ENCODE assay signal across 9 mouse cellular contexts in genomic region chr5:128499033-128499432, GRCm38 (mm10).
A peak's percentile ranks its signal among the peaks of the same experiment; 100 is the strongest.
DNase-seq lines count a peak whose midpoint lies in the region; ATAC-seq and TF ChIP-seq lines count a peak whose summit lies in the region.
"Had no signal": no experiment of that assay in that cellular context is flagged by ENCODE, and none has a peak within 500 bp of the region (broad histone marks: within the 10 kb centered on the region; RNA-seq: fewer than 3 reads in every experiment).

No protein-coding gene starts in this region.

- no peak for ATAC-seq in lung, embryonic 14.5 days (ENCODE audit: insufficient read depth)

- no peaks in the 10 kb centered on the region for H3K36me3 ChIP-seq in lung, embryonic 14.5 days (ENCODE audit: insufficient read depth)
- no peaks in the 10 kb centered on the region for H3K36me3 ChIP-seq in forebrain, embryonic 10.5 days (replicated peaks)
- H3K36me3 ChIP-seq: embryonic facial prominence, embryonic 13.5 days had no signal

- no peak overlapping the region for H3K4me3 ChIP-seq in lung, embryonic 14.5 days (ENCODE audit: low read depth, low read length)
- H3K4me3 ChIP-seq in forebrain, embryonic 10.5 days: no peak overlapping the region
- H3K4me3 ChIP-seq: embryonic facial prominence, embryonic 13.5 days had no signal

- TF ChIP-seq CTCF in lung, embryonic 14.5 days (IDR thresholded peaks at IDR 0.05; ENCODE audit: low read depth): peak; percentile 51

- intact Hi-C loops in left cerebral cortex, postnatal 36 days (cut with DNase I): no loop called here
- intact Hi-C loops in heart, postnatal 25 days (cut with DNase I): no loop called here

- H3K4me2 ChIP-seq in lung, embryonic 14.5 days: no peak overlapping the region
- H3K4me2 ChIP-seq: embryonic facial prominence, embryonic 13.5 days had no signal

- H3K27me3 ChIP-seq in lung, embryonic 14.5 days (ENCODE audit: insufficient read depth, low read length): no peaks in the 10 kb centered on the region
- no peaks in the 10 kb centered on the region for H3K27me3 ChIP-seq in forebrain, embryonic 10.5 days (ENCODE audit: poor library complexity, severe bottlenecking)
- H3K27me3 ChIP-seq: embryonic facial prominence, embryonic 13.5 days had no signal

- H3K4me1 ChIP-seq in lung, embryonic 14.5 days (ENCODE audit: insufficient read depth): no peaks in the 10 kb centered on the region
- H3K4me1 ChIP-seq in forebrain, embryonic 10.5 days: no peaks in the 10 kb centered on the region
- H3K4me1 ChIP-seq: embryonic facial prominence, embryonic 13.5 days had no signal

- WGBS in lung, embryonic 14.5 days: 43% methylated on average over 5 of the region's 5 CpGs
- WGBS in forebrain, embryonic 10.5 days: 48% methylated on average over 5 of the region's 5 CpGs

- H3K9ac ChIP-seq in lung, embryonic 14.5 days: no peak overlapping the region
- H3K9ac ChIP-seq: embryonic facial prominence, embryonic 13.5 days had no signal

- H3K9me3 ChIP-seq in lung, embryonic 14.5 days (ENCODE audit: low read depth, low read length): no peaks in the 10 kb centered on the region
- H3K9me3 ChIP-seq in forebrain, embryonic 10.5 days: no peaks in the 10 kb centered on the region
- H3K9me3 ChIP-seq: embryonic facial prominence, embryonic 13.5 days had no signal

- DNase-seq in cerebellum, adult 11 months: peak; percentile 11
- DNase-seq in cerebellum, adult 9-11 months: no peak
- peak; percentile 17 for DNase-seq in lung, embryonic 14.5 days
- DNase-seq in lung, postnatal 25 days (ENCODE audit: low spot score): no peak
- peak; percentile 35 for DNase-seq in embryo, embryonic 11 days
- DNase-seq in left cerebral cortex, postnatal 36 days (ENCODE audit: low spot score in 2 of 2): peak; percentile 33 to 39
- DNase-seq in heart, postnatal 25 days (ENCODE audit: low spot score): no peak
- no peak for DNase-seq in forebrain, embryonic 10.5 days (ENCODE audit: extremely low spot score, low spot score)

- no peak overlapping the region for H3K27ac ChIP-seq in lung, embryonic 14.5 days (ENCODE audit: low read depth)
- no peak overlapping the region for H3K27ac ChIP-seq in forebrain, embryonic 10.5 days
- H3K27ac ChIP-seq: embryonic facial prominence, embryonic 13.5 days had no signal

Comparison
In these comparisons a context has a peak if more than half of its experiments do, and no peak if none do; other contexts are left out.
1. DNase-seq: peak in cerebellum, adult 11 months (single experiment), lung, embryonic 14.5 days (single experiment), embryo, embryonic 11 days (single experiment) and left cerebral cortex, postnatal 36 days (2 of 2); none in cerebellum, adult 9-11 months (single experiment), lung, postnatal 25 days (single experiment), heart, postnatal 25 days (single experiment) and forebrain, embryonic 10.5 days (single experiment).